ENCODE assay signal across 8 mouse cellular contexts in genomic region chr8:95987011-95987440, GRCm38 (mm10).
DNase-seq lines count a peak whose midpoint lies in the region; ATAC-seq and TF ChIP-seq lines count a peak whose summit lies in the region.

No protein-coding gene starts in this region.

- H3K27ac ChIP-seq in heart, embryonic 14.5 days (replicated peaks in 1 of 2; ENCODE audit: control insufficient read depth in 1 of 2, insufficient read depth in 1 of 2, low read depth in 2 of 2, low read length in 2 of 2) = no peak overlapping the region
- no peak overlapping the region for H3K27ac ChIP-seq in heart, adult 2 months
- H3K27ac ChIP-seq in hindbrain, embryonic 15.5 days (replicated peaks) = no peak overlapping the region
- no peak overlapping the region for H3K27ac ChIP-seq in neural tube, embryonic 11.5 days (ENCODE audit: low read depth, low read length)

- no peaks in the 10 kb centered on the region for H3K9me3 ChIP-seq in heart, embryonic 14.5 days (ENCODE audit: control insufficient read depth, low read length)
- H3K9me3 ChIP-seq in hindbrain, embryonic 15.5 days = no peaks in the 10 kb centered on the region
- H3K9me3 ChIP-seq in neural tube, embryonic 11.5 days (ENCODE audit: control insufficient read depth, low read length) = no peaks in the 10 kb centered on the region

- peak overlapping the region; percentile 47 for H3K4me2 ChIP-seq in heart, embryonic 14.5 days (ENCODE audit: low read length)
- peak overlapping the region; percentile 58 for H3K4me2 ChIP-seq in hindbrain, embryonic 15.5 days
- H3K4me2 ChIP-seq in neural tube, embryonic 11.5 days (ENCODE audit: low read depth) = peak overlapping the region; percentile 32

- no peak overlapping the region for H3K9ac ChIP-seq in heart, embryonic 14.5 days (ENCODE audit: low read length)
- no peak overlapping the region for H3K9ac ChIP-seq in heart, adult 2 months (ENCODE audit: low read depth, low read length)
- no peak overlapping the region for H3K9ac ChIP-seq in hindbrain, embryonic 15.5 days
- H3K9ac ChIP-seq in neural tube, embryonic 11.5 days (ENCODE audit: low read length) = peak overlapping the region; percentile 35

- DNase-seq in heart, adult 2 months = no peak
- peak; percentile 44 for DNase-seq in embryo, embryonic 11 days
- peak; percentile 26 for DNase-seq in neural tube, embryonic 11.5 days (ENCODE audit: low spot score)
- no peak for DNase-seq in B cell, adult 2 months
- no peak for DNase-seq in adrenal gland, postnatal 25 days
- DNase-seq in spleen, postnatal 36 days (ENCODE audit: low spot score in 2 of 2) = no peak

- no peak for TF ChIP-seq EP300 in heart, adult 2 months (IDR thresholded peaks at IDR 0.05; ENCODE audit: insufficient read depth, low read depth, low read length)

- TF ChIP-seq POLR2A in heart, adult 2 months (IDR thresholded peaks at IDR 0.05; ENCODE audit: insufficient read depth, low read depth, low read length) = no peak

- no peak for TF ChIP-seq CTCF in heart, adult 2 months (IDR thresholded peaks at IDR 0.05)

- no peaks in the 10 kb centered on the region for H3K4me1 ChIP-seq in heart, embryonic 14.5 days (ENCODE audit: control insufficient read depth in 2 of 2, insufficient read depth in 2 of 2, low read length in 2 of 2)
- no peaks in the 10 kb centered on the region for H3K4me1 ChIP-seq in heart, adult 2 months (ENCODE audit: control insufficient read depth, insufficient read depth, low read length)
- H3K4me1 ChIP-seq in hindbrain, embryonic 15.5 days (replicated peaks) = peaks cover 9% of the 10 kb centered on the region
- no peaks in the 10 kb centered on the region for H3K4me1 ChIP-seq in neural tube, embryonic 11.5 days (ENCODE audit: control insufficient read depth, insufficient read depth, low read length)

- 0 out of 2 replicates have a peak, but pooled peaks cover 4% of the 10 kb centered on the region for H3K27me3 ChIP-seq in heart, embryonic 14.5 days (ENCODE audit: control insufficient read depth, insufficient read depth, low read length)
- no peaks in the 10 kb centered on the region for H3K27me3 ChIP-seq in heart, adult 2 months (ENCODE audit: control insufficient read depth, insufficient read depth, low read length)
- H3K27me3 ChIP-seq in hindbrain, embryonic 15.5 days = peaks cover 3% of the 10 kb centered on the region; the same call in 1 of the 2 replicates
- no peaks in the 10 kb centered on the region for H3K27me3 ChIP-seq in neural tube, embryonic 11.5 days (ENCODE audit: control insufficient read depth, insufficient read depth, low read length)

- H3K36me3 ChIP-seq in heart, embryonic 14.5 days (ENCODE audit: control insufficient read depth, insufficient read depth, low read length) = no peaks in the 10 kb centered on the region
- H3K36me3 ChIP-seq in heart, adult 2 months (ENCODE audit: control insufficient read depth, insufficient read depth, low read length) = no peaks in the 10 kb centered on the region
- no peaks in the 10 kb centered on the region for H3K36me3 ChIP-seq in hindbrain, embryonic 15.5 days
- H3K36me3 ChIP-seq in neural tube, embryonic 11.5 days (ENCODE audit: control insufficient read depth, insufficient read depth, low read length) = no peaks in the 10 kb centered on the region

- WGBS in heart, embryonic 14.5 days = 32% methylated on average over 10 of the region's 10 CpGs
- 29% methylated on average over 10 of the region's 10 CpGs for WGBS in heart, adult 2 months
- 7% methylated on average over 10 of the region's 10 CpGs for WGBS in hindbrain, embryonic 15.5 days
- WGBS in neural tube, embryonic 11.5 days = 17% methylated on average over 10 of the region's 10 CpGs

- intact Hi-C loops in heart, adult 2 months (cut with DNase I) = no loop called here

- ATAC-seq in heart, embryonic 14.5 days (ENCODE audit: insufficient number of reproducible peaks, insufficient read depth, low FRiP score, low read depth) = no peak
- no peak for ATAC-seq in hindbrain, embryonic 15.5 days (ENCODE audit: low FRiP score, low read depth)
- ATAC-seq in neural tube, embryonic 11.5 days (ENCODE audit: insufficient read depth, low FRiP score, low TSS enrichment) = no peak

- H3K4me3 ChIP-seq in heart, embryonic 14.5 days (ENCODE audit: control insufficient read depth in 1 of 2, insufficient read depth in 1 of 2, low read depth in 1 of 2, low read length in 2 of 2) = no peak overlapping the region
- H3K4me3 ChIP-seq in heart, adult 2 months = no peak overlapping the region
- H3K4me3 ChIP-seq in hindbrain, embryonic 15.5 days = peak overlapping the region; percentile 26
- 0 out of 2 replicates have a peak overlapping the region, but pooled peaks have one; percentile 10 for H3K4me3 ChIP-seq in neural tube, embryonic 11.5 days (ENCODE audit: low read depth, low read length)

- no peaks in the 10 kb centered on the region for H3K79me2 ChIP-seq in heart, adult 2 months (replicated peaks; ENCODE audit: control insufficient read depth, insufficient read depth, low read length)

Comparison
In these comparisons a context has a peak if more than half of its experiments do, and no peak if none do; other contexts are left out.
1. H3K4me3 ChIP-seq: peak in hindbrain, embryonic 15.5 days (single experiment) and neural tube, embryonic 11.5 days (single experiment); none in heart, embryonic 14.5 days (0 of 2) and heart, adult 2 months (single experiment).
2. DNase-seq: peak in embryo, embryonic 11 days (single experiment) and neural tube, embryonic 11.5 days (single experiment); none in heart, adult 2 months (0 of 2), B cell, adult 2 months (0 of 2), adrenal gland, postnatal 25 days (single experiment) and spleen, postnatal 36 days (0 of 2).
3. Peak in every context shown above with its lines, with median percentiles within 50 percentile points of each other: H3K4me2 ChIP-seq.